Mouse (Mus musculus) thymus, postnatal 4 days (tissue): ENCODE results near the gene Chm.
"Not testable (repeated sequence)": the region's sequence is repeated elsewhere in the genome, so short reads cannot be mapped to it uniquely, and the experiment has no call there.

Experiments
- DNase-seq: peaks from one replicate; pipeline ENCODE4 v3.0.0; 2021

Chm gene

DNA sequence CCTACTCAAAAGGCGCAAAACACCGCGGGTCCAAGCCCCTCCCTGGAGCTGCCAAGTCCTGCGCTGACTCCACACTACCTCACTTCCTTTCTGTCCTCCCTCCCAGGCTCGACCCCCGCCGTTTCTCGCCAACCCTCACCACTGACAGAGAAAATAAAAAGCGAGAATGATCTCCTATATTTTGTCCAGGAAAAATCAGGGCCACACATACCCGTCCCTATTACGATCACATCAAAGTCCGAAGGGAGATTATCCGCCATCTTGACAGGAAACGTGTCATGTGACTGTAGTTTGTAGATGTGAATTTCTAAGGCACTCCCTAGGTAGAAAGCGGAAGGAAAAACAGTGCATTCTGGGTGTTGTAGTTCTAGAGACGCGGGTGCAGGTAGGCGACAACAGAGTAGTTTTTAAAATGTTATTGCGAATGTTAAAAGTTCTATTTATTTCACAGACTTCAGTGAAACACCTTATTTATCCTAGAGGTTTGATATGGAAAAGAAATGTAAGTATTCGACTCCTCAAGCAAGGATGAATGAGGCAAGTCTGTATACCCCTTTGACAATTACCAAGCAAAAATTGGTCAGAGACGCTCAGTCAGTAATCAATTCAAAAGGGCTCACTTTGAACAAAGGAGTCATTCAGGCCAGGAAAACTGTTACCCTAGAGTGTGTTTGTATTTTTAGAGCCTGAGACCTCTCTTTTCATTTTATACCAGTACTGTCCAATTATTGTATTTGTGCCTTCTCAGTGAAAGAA, at the start of gene Chm:
Gene Chm, minus strand, starts transcription at position 288 of the 756 bp plus-strand sequence.
- peak; percentile 44 for DNase-seq

DNA sequence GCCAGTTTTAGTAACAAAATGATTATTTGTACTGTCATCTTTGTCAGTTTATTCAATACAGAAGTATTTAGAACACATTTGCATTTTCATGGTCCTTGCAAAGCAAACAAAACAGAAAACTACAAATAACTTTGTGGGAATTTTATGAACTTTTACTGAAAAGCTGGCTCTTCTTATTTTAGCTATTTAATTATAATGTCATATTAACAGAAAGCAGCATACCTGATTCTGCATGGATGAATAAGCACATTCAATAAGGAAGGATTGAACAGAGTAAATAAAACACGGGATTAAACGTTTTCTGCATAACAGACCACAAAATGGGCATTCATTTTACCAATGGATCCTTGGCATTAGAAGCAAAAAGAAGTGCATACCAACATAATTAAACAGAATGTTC, 8.6 kb upstream of the Chm start:
- DNase-seq: no peak

DNA sequence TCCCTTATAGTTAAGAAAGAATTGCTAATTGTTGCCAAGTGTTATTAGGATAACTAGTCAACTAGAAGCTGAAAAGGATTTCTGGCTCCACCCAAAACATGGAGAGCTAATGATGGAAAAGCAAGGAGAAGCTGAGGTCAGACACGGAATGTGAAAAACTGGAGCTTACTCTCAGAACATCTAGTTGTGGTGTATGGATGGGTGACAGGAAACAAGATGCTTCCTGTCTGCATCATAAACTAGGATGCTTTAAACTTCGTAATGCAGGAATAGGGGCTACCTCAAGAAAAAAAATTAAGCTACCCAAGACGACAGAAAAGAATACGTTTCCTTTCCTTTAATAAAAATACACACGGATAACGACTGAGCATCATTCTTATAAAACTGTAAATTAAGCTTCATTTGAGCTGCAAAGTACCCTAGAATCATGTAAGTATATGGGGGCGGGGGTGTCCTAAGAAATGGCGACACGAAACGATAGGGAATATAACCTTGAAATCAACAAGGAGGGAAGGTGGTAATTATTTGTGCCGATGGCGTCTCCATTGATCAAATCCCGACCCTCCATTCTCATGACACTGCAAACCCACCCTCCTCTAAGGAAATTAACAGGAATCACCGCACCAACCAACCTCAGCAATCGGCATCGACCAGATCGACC, 618 bp downstream of the Chm start:
- no peak for DNase-seq

GRCm38 (mm10) chrX:113180856-113181255, 4.5 kb downstream of the Chm start:
- not testable (repeated sequence) for DNase-seq

GRCm38 (mm10) chrX:113172766-113173165, 12.6 kb downstream of the Chm start:
- DNase-seq: no peak

GRCm38 (mm10) chrX:113172271-113172670, 13.0 kb downstream of the Chm start:
- DNase-seq: no peak

DNA sequence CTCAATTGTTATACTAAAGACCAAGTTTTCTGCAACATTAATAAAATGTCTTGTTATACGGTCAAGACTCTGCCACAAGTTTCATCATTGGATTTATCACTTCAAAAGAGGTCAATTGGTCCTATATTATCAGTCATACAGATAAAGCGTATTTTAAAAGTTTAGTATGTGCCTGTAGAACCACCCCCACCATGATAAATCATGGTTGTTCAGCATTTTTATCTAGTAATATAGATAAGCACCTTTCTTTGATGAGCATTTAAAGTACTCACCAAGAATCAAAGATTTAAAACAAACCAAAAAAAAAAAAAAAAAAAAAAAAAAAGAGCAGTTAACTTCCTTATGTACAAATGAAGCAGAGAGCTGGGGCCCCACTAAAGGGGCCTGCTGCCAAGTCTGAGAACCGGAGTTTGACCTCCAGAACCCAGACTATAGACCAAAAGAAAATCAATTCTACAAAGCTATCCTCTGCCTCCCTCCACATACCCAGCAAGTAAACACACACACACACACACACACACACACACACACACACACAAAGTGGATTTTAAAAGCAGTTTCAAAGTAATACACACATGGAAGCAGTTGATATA, 25.0 kb downstream of the Chm start:
- DNase-seq: no peak

DNA sequence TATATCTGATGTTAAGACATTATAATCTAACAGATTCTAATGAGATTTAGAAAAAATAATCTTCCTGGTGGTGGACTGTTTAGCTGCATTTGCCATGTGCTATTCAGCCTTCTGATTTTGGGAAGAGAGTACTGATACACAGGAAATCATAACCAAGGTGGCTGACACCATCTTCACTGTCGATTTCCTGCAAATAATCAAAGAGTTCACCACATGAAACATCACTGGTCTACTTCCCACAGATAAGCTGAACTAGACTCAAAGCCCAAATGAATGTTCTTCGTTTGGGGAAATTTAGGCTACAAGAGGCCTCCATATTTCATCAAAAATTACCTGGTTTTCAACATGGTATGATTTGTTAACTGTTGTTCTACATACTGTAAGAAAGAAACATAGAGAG, 101.1 kb downstream of the Chm start:
- no peak for DNase-seq

DNA sequence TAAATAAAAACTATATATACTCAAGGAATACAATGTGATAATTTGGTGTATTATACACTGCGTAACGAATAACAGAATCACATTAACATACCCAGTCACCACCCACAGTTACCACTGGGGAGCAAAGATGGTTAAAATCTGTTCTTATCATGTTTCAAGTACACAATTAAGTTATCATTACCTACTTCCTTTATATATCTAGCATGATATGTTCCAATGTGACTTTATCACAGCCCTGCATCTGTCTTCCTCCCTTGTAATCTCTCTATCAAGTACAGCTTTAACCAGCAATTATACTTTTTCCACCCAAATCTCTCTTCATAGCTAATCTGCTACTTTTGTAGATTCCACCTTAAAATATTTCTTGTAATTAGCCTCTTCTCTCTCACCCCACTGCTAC, 109.3 kb downstream of the Chm start:
- no peak for DNase-seq

GRCm38 (mm10) chrX:113074823-113075222, 110.5 kb downstream of the Chm start:
- no peak for DNase-seq

- DNase-seq: no peak
Observed at GRCm38 (mm10) chrX:113003621-113004020, 181.7 kb downstream of the Chm start.

DNA sequence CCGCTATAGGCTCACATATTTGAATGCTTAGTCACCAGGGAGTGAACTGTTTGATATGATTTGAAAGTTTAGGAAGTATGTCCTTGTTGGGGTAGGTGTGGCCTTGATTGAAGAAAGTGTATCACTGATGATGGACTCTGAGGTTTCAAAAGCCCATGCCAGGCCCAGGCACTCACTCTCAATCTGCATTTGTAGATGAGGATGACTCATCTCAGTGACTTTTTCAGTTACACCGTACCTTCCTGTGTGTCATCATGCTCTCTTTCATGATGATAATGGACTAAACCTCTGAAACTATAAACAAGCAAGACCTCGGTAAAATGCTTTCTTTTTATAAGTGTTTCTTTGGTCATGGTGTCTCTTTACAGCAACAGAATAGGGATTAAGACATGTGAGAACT, 183.1 kb downstream of the Chm start:
- no peak for DNase-seq
